Mouse (Mus musculus) limb, embryonic 12.5 days (tissue): ENCODE data around the gene Lonp2. TPM values are rescaled to one million over a fixed set of nuclear protein-coding genes. Genes with fewer than 3 reads are reported as not detected.

ENCODE experiments used
- ATAC-seq: fragments of 200-750 bp; cut with Nextera tagmentation; 2 replicates; pipeline ENCODE4 v1.8.0; 2017; ENCODE audit warnings: low read depth, moderate TSS enrichment; ENCODE audit not compliant: insufficient number of reproducible peaks, insufficient read depth, low FRiP score, low TSS enrichment
- H3K27ac ChIP-seq: fragments of 300-500 bp; sonication (generic); 2 replicates; pipeline ENCODE4 v1.5.1; 2016; ENCODE audit warnings: mild to moderate bottlenecking, moderate library complexity
- H3K27me3 ChIP-seq: fragments of 300-500 bp; sonication (generic); 2 replicates; pipeline ENCODE4 v1.6.1; 2016; ENCODE audit warnings: mild to moderate bottlenecking, moderate library complexity
- H3K36me3 ChIP-seq: fragments of 300-500 bp; sonication (generic); 2 replicates; pipeline ENCODE4 v1.6.1; 2016; ENCODE audit warnings: mild to moderate bottlenecking, moderate library complexity
- H3K4me1 ChIP-seq: fragments of 300-500 bp; sonication (generic); replicated peaks from 2 replicates; pipeline ENCODE4 v1.6.1; 2016
- H3K4me2 ChIP-seq: fragments of 300-500 bp; sonication (generic); 2 replicates; pipeline ENCODE4 v1.6.1; 2016; ENCODE audit warnings: mild to moderate bottlenecking, moderate library complexity
- H3K4me3 ChIP-seq: fragments of 300-500 bp; sonication (generic); replicated peaks from 2 replicates; pipeline ENCODE4 v1.5.1; 2016; ENCODE audit warnings: mild to moderate bottlenecking
- H3K9ac ChIP-seq: fragments of 300-500 bp; sonication (generic); replicated peaks from 2 replicates; pipeline ENCODE4 v1.6.1; 2016; ENCODE audit warnings: mild to moderate bottlenecking, moderate library complexity
- H3K9me3 ChIP-seq: fragments of 300-500 bp; sonication (generic); 2 replicates; pipeline ENCODE4 v1.6.1; 2016; ENCODE audit warnings: mild to moderate bottlenecking, moderate library complexity
- whole genome bisulfite sequencing: fragments of 180-500 bp; shearing (Covaris S2); methylation state at CpG from one replicate; pipeline ENCODE4 v1.1.7; 2016; 5-methylcytosine and 5-hydroxymethylcytosine counted together
- polyA plus RNA-seq: library from polyadenylated mRNA; unstranded; fragments of >200 nt; fragmentation: Nextera tagmentation; extraction: Ambion mirVana; gene quantifications from 2 replicates; pipeline ENCODE4 v1.2.1, GENCODE M21; 2016

Lonp2 gene
- polyA plus RNA-seq, 1 experiment from 2014 or later: 61.7 TPM

DNA sequence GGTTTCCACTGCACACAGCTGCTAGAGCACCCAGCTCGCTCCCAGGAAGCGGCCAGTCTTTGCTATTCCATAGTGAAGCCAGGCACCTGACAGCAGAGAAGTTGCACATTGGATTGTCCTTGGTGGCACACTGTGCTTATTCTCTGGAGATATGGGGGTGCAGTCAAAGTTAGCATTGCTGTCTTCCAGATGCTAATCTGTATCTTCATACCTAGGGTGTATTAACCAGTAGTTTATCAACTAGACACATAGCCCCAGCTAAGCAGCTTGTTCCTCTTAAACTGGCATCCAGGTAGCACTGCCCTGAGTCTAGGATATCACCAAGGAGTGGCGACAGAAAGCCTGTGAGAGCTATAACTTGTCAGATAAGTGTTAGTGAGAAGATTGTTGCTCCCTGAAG is 88.8 kb downstream of the Lonp2 start:
- WGBS: 90% methylated on average over 3 of the region's 3 CpGs
- no peaks in the 10 kb centered on the region for H3K9me3 ChIP-seq
- H3K4me2 ChIP-seq: no peak overlapping the region
- no peak overlapping the region for H3K9ac ChIP-seq
- H3K4me3 ChIP-seq: no peak overlapping the region
- no peaks in the 10 kb centered on the region for H3K4me1 ChIP-seq
- ATAC-seq: no peak
- no peak overlapping the region for H3K27ac ChIP-seq
- no peaks in the 10 kb centered on the region for H3K27me3 ChIP-seq
- H3K36me3 ChIP-seq: peaks cover 52% of the 10 kb centered on the region

DNA sequence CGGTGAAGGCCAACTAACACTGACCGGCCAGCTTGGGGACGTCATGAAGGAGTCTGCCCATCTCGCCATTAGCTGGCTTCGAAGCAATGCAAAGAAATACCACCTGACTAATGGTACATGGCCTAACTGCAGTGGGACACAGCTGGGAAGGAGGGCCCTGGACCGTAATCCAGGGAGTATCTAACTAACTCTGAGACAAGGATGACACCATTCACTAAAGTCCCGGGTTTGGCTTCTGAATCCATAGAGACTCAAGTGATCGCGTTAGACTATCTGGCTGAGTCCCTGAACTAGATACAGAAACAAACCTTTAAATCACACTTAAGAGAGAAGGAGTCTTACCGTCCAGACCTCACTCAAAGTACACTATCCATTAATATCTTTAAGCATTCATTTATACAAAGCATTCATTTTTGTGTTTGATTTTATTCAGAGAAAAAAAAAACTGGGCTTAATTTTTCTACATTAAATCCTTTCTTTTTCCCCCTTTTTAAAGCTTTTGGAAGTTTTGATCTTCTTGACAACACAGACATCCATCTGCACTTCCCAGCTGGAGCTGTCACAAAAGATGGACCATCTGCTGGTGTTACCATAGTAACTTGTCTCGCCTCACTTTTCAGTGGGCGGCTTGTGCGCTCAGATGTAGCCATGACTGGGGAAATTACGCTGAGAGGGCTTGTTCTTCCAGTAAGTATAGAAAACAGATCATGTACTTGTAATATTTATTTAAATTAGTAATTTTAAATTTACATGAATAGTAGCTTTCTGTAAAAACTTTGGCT is 89.8 kb downstream of the Lonp2 start:
- 82% methylated on average over 14 of the region's 14 CpGs for WGBS
- peaks cover 61% of the 10 kb centered on the region for H3K36me3 ChIP-seq
- no peak for ATAC-seq

DNA sequence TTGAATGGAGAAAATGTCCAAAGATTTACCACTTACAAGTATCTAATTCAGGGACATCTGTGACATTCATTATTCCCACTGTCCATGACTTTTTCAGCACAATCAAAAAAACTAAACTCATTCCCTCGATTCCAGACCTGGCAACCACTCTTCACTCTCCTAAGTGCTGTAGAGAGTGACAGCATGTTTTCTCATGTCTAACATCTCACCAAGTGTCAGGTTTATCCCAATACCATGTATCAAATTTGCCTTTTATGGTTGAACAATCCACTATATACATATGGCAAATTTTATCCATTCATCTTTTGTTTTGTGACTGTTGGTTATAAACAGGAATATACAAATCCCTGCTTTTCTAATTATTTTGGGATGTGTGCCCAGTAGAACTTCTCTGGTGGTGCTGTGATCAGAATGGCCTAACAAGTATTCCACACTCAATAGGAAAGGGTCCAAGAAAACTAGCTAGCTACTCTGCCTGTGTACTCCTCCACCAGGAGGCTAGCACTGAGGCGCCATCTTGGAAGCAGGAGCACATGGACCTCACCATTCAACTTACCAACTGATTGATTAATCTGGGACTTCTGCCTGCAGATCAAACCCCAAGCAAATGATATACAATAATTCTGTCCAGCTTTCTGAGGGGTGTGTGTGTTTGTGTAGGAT is 94.6 kb downstream of the Lonp2 start:
- H3K4me2 ChIP-seq: no peak overlapping the region
- peaks cover 72% of the 10 kb centered on the region for H3K36me3 ChIP-seq
- H3K4me3 ChIP-seq: no peak overlapping the region
- no peak for ATAC-seq
- H3K9ac ChIP-seq: no peak overlapping the region
- no peaks in the 10 kb centered on the region for H3K4me1 ChIP-seq
- H3K9me3 ChIP-seq: no peaks in the 10 kb centered on the region
- no peak overlapping the region for H3K27ac ChIP-seq
- 94% methylated on average over 2 of the region's 2 CpGs for WGBS
- H3K27me3 ChIP-seq: no peaks in the 10 kb centered on the region

More for the DNA sequence above, 89.8 kb downstream of the Lonp2 start:
- Histone ChIP-seq H3K4me1 (no peaks in the 10 kb centered on the region), H3K9ac (no peak overlapping the region), H3K9me3 (no peaks in the 10 kb centered on the region), H3K27me3 (no peaks in the 10 kb centered on the region), H3K27ac (no peak overlapping the region), H3K4me3 (no peak overlapping the region), H3K4me2 (no peak overlapping the region)

DNA sequence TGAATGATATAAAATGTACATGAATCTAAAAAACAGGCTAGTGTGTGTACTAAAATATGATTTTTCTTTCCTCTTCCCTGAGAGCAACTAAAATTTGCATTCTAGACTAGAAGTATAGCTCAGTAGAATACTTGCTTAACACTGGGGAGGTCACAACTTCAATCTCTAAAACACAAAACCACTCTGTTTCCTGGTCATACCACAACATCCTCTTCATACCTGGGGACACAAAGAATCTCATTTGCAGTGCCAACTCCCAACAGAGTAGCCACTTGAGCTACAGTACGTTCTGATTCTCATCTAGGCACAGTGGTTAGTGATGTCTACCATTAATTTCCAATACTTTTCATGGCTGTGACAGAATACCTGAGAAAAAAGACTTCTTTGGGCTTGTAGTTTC is 95.5 kb downstream of the Lonp2 start:
- Histone ChIP-seq H3K9me3 (no peaks in the 10 kb centered on the region), H3K36me3 (peaks cover 69% of the 10 kb centered on the region), H3K9ac (no peak overlapping the region), H3K4me1 (no peaks in the 10 kb centered on the region), H3K27me3 (no peaks in the 10 kb centered on the region), H3K4me3 (no peak overlapping the region), H3K27ac (no peak overlapping the region), H3K4me2 (no peak overlapping the region)
- ATAC-seq: no peak
- 83% methylated on average over 1 of the region's 1 CpGs for WGBS

DNA sequence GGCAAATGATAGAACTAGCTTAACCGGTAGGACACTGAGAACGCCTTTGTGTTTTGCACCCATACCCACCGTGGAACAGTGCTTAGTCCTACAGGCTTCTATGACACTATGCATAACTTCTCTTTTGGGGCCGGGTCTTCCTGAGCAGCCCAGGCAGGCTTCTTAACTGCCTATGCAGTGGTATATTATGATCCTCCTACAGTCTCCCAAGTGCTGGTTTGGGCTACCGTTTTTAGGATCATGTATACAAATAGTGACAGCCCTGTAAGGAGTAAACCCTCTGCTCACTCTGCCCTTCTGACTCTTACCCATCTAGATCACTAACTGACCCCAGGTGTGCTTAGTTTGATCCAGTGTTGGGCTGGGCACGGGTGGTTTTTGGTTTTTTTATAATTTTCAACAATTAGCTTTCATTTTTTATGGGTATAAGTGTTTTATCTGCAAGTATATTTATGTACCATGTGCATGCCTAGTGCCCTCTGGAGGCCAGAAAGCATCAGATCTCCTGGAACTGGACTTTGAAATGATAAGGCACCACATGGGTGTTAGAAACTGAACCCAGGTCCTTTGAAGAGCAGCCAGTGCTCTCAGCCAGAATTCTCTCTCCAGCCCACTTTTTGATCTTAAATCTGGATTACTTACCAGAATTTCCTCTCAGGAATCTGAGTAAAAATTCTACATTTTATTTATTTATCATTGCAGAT is 97.1 kb downstream of the Lonp2 start:
- WGBS: 89% methylated on average over 6 of the region's 6 CpGs
- Histone ChIP-seq H3K4me2 (no peak overlapping the region), H3K4me3 (no peak overlapping the region), H3K9me3 (no peaks in the 10 kb centered on the region), H3K36me3 (peaks cover 62% of the 10 kb centered on the region), H3K9ac (no peak overlapping the region), H3K27ac (no peak overlapping the region), H3K27me3 (no peaks in the 10 kb centered on the region), H3K4me1 (no peaks in the 10 kb centered on the region)
- no peak for ATAC-seq

DNA sequence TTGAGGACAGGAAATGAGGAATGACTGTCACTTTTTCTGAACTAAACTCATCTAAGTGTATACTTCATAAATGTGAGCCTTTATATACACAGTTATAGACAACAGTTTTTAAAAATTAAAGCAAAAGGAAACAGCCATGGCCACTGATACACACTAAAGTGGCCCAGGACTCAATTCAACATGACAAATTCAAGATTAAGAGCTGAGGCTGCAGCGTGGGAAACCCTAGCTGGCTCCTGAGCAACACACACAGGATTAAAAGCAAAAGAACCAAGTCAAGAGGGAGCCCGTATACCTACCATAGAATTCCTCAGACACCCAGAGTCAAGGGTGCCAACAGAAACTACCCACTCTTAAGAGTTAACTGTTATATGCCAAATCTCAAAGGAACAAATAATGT is 97.6 kb downstream of the Lonp2 start:
- ATAC-seq: no peak
- no peaks in the 10 kb centered on the region for H3K4me1 ChIP-seq
- no peaks in the 10 kb centered on the region for H3K27me3 ChIP-seq
- H3K36me3 ChIP-seq: peaks cover 56% of the 10 kb centered on the region
- 94% methylated on average over 2 of the region's 2 CpGs for WGBS
- no peak overlapping the region for H3K27ac ChIP-seq
- H3K4me3 ChIP-seq: no peak overlapping the region
- no peak overlapping the region for H3K9ac ChIP-seq
- H3K4me2 ChIP-seq: no peak overlapping the region
- no peaks in the 10 kb centered on the region for H3K9me3 ChIP-seq

DNA sequence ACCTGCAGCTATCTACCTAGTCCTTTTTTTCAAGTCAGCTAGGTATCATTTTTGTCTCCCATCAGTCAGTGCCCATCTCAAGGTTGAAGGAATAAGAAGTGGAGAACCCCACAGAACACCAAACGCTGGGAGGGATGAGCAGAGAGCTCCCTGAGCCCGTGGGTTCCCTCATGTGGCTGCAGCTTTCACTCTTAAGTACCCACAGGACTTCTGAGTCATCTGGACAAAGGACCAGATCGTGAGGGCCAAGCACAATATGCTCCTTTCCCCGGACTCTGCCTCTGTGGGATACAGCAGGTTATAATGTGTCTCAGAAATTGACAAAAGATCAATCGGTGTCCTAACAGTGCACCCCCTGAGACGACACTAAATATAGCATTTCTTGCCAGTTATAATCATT is 103.1 kb downstream of the Lonp2 start:
- no peak overlapping the region for H3K27ac ChIP-seq
- 88% methylated on average over 6 of the region's 6 CpGs for WGBS
- H3K9me3 ChIP-seq: no peaks in the 10 kb centered on the region
- H3K27me3 ChIP-seq: no peaks in the 10 kb centered on the region
- H3K9ac ChIP-seq: no peak overlapping the region
- peaks cover 25% of the 10 kb centered on the region for H3K36me3 ChIP-seq
- no peak overlapping the region for H3K4me2 ChIP-seq
- no peak overlapping the region for H3K4me3 ChIP-seq
- ATAC-seq: no peak
- H3K4me1 ChIP-seq: peaks cover 26% of the 10 kb centered on the region

DNA sequence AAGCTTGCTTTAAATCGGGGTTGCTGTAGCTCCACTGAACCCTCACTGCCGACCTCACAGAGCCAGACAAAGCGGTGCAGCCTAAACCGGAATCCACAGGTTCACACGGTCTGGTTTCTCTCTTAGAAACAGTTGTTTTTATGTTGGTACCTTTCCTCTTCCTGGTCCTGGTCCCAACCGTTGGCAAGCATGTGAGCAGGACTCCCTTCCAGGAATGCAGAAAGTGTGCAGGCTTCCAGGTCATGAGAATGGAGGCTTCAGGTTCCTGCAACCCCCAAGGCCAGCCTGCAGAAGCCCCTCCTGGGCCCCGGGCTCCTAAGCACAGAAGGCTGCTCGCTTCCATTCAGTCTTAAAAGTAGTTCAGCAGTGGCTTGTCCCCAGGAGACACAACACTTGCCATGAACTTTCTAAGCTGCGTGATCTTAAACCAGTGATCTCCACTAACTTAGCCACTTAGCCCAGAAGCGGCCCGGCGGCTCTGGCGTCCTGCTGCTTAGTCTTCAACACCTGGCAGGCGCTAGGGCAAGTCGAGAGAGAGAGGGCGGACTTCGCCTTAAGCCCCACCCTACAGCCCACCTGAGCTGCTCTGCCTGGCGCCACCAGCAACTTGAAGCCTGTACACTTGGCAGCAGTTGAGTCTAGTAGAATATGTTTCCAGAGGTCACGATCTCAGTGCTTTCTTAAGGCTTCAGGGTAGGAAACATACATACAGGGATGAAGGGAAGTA is 104.5 kb downstream of the Lonp2 start:
- no peaks in the 10 kb centered on the region for H3K9me3 ChIP-seq
- ATAC-seq: no peak
- no peak overlapping the region for H3K4me2 ChIP-seq
- peaks cover 26% of the 10 kb centered on the region for H3K4me1 ChIP-seq
- no peaks in the 10 kb centered on the region for H3K27me3 ChIP-seq
- 57% methylated on average over 19 of the region's 19 CpGs for WGBS
- H3K4me3 ChIP-seq: no peak overlapping the region
- peaks cover 13% of the 10 kb centered on the region for H3K36me3 ChIP-seq
- H3K27ac ChIP-seq: peak overlapping the region; percentile 50; the same call in 1 of the 2 replicates
- H3K9ac ChIP-seq: no peak overlapping the region

DNA sequence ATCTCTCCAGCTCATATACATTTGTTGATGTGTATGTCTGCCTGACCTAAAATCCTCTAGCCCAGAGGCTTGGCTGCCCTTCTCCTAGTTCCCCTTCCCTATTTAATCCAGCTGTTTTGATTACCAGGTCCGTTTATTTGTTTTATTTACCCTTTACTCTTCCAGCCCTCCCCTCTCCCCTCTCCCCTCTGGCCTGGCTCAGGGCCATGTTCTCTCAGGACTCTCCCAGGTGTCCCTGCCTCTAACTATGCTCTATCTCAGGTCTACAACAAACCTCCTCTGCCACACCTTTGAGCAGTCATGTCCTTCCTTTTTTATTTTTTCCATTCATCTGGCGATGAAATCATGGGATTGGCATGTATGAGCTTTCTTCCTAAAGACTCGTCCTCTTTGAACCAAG is 106.5 kb downstream of the Lonp2 start:
- WGBS: 42% methylated on average over 3 of the region's 3 CpGs
- H3K27ac ChIP-seq: no peak overlapping the region
- H3K9me3 ChIP-seq: no peaks in the 10 kb centered on the region
- no peak overlapping the region for H3K4me3 ChIP-seq
- H3K4me2 ChIP-seq: no peak overlapping the region
- H3K4me1 ChIP-seq: peaks cover 26% of the 10 kb centered on the region
- H3K9ac ChIP-seq: no peak overlapping the region
- no peak for ATAC-seq
- peaks cover 10% of the 10 kb centered on the region for H3K36me3 ChIP-seq
- no peaks in the 10 kb centered on the region for H3K27me3 ChIP-seq

DNA sequence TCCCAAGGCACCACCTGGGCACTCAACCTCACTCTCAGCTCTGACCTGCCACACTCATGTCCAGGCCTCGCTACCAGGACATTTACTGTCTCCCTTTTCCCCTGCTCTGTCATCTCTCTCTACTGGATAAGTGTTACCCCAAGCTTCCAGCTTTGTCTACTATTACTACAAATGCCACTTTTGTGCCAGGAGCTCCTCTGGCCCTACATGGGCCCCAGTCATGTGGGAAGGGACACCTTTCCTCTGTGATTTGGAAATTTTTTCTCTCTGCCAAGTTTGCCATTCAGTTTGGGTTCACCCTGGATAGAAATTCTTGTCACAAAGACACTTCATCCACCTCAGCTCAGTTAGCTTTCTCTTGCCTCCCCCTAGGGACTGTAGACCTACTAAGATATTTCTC is 107.0 kb downstream of the Lonp2 start:
- Histone ChIP-seq H3K4me2 (no peak overlapping the region), H3K27ac (no peak overlapping the region), H3K9me3 (no peaks in the 10 kb centered on the region), H3K4me1 (peaks cover 29% of the 10 kb centered on the region), H3K27me3 (no peaks in the 10 kb centered on the region), H3K36me3 (peaks cover 9% of the 10 kb centered on the region), H3K4me3 (no peak overlapping the region), H3K9ac (no peak overlapping the region)
- ATAC-seq: no peak
- 87% methylated on average over 1 of the region's 1 CpGs for WGBS

DNA sequence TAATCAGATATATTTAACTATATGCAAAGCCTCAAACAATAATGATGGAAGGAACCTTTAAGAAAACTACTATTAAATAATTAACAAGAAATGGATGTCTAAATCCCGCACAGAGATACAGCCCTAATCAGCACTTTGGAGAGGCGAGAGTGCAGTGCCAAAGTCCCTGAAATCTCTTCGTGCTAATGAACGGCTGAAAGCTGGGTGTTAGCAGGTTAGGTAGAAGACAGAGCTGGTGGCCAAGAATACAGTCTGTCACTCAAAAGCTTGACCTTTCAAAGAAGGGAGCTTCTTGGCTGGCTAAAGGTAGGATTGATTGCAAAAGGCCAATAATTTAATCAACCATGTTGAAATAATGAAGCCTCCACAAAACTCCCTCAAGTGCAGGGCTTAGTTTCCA is 110.3 kb downstream of the Lonp2 start:
- Histone ChIP-seq H3K27me3 (no peaks in the 10 kb centered on the region), H3K27ac (no peak overlapping the region), H3K4me1 (peaks cover 18% of the 10 kb centered on the region), H3K4me2 (no peak overlapping the region), H3K36me3 (no peaks in the 10 kb centered on the region), H3K9ac (no peak overlapping the region), H3K4me3 (no peak overlapping the region), H3K9me3 (no peaks in the 10 kb centered on the region)
- 79% methylated on average over 4 of the region's 4 CpGs for WGBS
- no peak for ATAC-seq
